Mouse (Mus musculus): Measurements from ENCODE around the gene Dnmt1. TPM values are rescaled to one million over a fixed set of nuclear protein-coding genes. Genes with fewer than 3 reads are reported as not detected.

Gene Dnmt1
- polyA plus RNA-seq, 1 experiment from 2014 or later: 69.6 TPM

DNA sequence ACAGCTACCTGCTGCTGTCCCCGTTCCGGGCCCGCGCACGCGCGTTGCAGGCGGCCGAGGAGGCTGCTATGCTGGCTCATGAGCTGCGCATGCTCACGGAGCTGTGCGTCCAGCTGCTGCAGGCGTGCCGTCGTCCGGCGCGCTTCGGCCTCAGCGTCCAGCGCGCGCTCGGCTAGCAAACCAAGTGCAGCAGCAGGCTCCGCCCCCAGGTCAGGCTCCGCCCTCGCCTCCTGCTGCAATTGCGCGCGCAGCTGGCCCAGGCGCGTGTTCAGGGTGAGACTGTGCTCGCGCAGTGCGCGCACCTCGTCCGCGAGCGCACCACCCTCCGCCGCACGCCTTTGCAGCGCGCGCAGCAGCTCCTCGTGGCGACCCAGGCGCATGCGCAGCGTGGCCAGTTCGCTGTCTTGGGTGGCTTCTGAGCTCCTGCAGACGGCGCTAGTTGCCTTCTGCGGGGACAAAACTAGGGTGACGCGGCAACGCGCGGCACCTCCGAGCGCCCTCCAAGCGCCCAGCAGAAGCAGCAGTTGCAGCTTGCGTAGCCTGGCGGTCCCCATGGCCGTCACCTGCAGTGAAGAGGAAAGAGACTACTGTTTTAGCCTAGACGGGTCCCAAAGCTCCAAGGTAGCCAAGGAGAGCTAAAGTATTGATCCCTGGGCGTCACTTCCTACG, 81.5 kb downstream of the Dnmt1 start:
- H3K9ac ChIP-seq (replicated peaks; ENCODE audit: low read depth, low read length): peak overlapping the region; percentile 42
- H3K4me3 ChIP-seq (ENCODE audit: low read depth, low read length): peak overlapping the region; percentile 35
- peaks cover 10% of the 10 kb centered on the region; the same call in 1 of the 2 replicates for H3K4me1 ChIP-seq (ENCODE audit: control insufficient read depth, insufficient read depth, low read length)
- H3K27ac ChIP-seq (ENCODE audit: low read length): peak overlapping the region; percentile 94
- H3K9me3 ChIP-seq (ENCODE audit: control insufficient read depth, low read depth, low read length): no peaks in the 10 kb centered on the region
- under 1% methylated on average over 69 of the region's 69 CpGs for WGBS
- H3K36me3 ChIP-seq (ENCODE audit: control insufficient read depth, insufficient read depth, low read length): 0 out of 2 replicates have a peak, but pooled peaks cover 3% of the 10 kb centered on the region
- peak; percentile 92 for ATAC-seq (ENCODE audit: insufficient number of reproducible peaks, insufficient read depth, low FRiP score, low read depth)
- peak overlapping the region; percentile 63 for H3K4me2 ChIP-seq (replicated peaks; ENCODE audit: low read depth, low read length)
- no peaks in the 10 kb centered on the region for H3K27me3 ChIP-seq (ENCODE audit: control insufficient read depth, insufficient read depth, low read length)

DNA sequence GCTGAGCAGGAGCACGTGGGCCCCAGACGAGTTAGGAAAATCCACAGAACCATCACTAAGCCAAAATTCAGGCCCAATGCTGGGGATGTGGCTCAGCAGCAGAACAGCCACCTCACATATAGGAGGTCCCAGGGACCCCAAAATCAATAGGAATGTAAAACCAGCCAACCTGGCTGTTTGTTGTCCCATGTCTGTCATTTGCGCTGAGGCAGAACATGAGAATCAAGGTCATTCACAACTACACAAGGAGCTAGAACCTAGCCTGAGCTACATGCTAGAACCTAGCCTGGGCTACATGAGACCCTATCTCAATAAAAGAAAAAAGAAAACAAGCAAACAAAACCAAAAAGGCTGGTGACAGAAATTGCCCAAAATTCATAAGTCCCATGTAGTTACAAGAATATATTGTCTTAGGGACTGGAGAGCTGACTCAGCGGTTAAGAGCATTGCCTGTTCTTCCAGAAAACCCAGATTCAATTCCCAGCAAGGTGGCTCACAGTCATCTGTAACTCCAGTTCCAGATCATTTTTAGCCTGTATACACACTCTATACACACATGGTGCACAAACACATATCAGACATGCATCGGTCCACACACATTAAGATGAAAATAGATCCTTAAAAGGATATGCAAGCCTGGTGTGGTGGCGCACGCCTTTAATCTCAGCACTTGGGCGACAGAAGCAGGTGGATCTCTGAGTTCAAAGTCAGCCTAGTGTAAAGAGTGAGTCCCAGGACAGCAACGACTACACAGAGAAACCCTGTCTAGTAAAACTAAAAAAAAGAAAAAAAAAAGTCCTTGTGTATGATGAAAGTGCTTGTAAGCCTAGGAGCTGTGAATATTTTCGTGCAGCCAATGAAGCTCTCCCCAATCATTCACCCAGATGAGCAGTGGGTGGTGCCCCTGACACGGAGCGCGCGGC, 82.3 kb downstream of the Dnmt1 start:
- WGBS: 37% methylated on average over 14 of the region's 14 CpGs
- 0 out of 2 replicates have a peak, but pooled peaks cover 3% of the 10 kb centered on the region for H3K36me3 ChIP-seq (ENCODE audit: control insufficient read depth, insufficient read depth, low read length)
- H3K9me3 ChIP-seq (ENCODE audit: control insufficient read depth, low read depth, low read length): no peaks in the 10 kb centered on the region
- H3K27me3 ChIP-seq (ENCODE audit: control insufficient read depth, insufficient read depth, low read length): no peaks in the 10 kb centered on the region
- H3K4me3 ChIP-seq (ENCODE audit: low read depth, low read length): peak overlapping the region; percentile 35
- H3K4me2 ChIP-seq (replicated peaks; ENCODE audit: low read depth, low read length): peak overlapping the region; percentile 63
- peaks cover 10% of the 10 kb centered on the region; the same call in 1 of the 2 replicates for H3K4me1 ChIP-seq (ENCODE audit: control insufficient read depth, insufficient read depth, low read length)
- no peak overlapping the region for H3K27ac ChIP-seq (ENCODE audit: low read length)
- 0 out of 2 replicates have a peak overlapping the region, but pooled peaks have one; percentile 7 for H3K9ac ChIP-seq (replicated peaks; ENCODE audit: low read depth, low read length)
- ATAC-seq (ENCODE audit: insufficient number of reproducible peaks, insufficient read depth, low FRiP score, low read depth): no peak

DNA sequence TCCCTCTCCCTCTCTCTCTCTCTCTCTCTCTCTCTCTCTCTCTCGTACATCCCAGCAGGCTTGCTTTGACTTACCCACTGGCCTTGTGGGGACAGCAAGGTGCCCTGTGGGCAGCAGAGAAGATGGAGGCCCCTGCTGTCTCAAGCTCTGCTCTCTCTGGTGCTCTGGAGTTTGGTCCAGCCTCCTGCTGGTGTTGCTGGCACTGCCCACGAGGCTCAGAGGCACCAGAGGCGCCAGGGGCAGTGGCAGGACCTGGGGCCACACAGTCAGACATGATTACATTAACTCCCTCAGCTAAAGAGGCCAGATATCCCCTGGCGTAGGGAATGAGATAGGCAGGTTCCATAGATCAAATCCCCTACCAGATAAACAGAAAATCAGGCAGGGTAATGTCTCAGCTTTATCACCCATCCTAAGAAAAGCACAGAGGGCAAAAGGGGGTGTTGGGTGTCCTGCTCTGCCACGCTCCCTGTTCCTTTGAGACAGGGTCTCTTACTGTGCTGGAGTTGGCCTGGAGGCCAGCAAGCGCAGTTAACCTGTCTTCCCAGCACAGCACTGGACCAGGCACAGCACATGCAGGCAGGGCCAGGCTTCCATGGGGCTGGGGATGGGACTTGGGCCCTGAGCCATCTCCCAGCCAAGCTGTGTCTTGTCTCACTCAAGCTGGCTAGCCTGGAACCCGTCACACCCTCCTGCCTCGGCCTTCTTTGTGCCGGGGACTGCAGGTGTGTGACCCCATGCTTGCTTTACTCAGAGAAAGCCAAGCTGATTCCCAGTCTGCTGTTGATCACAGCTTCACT, 83.2 kb downstream of the Dnmt1 start:
- 64% methylated on average over 8 of the region's 9 CpGs for WGBS
- H3K9ac ChIP-seq (replicated peaks; ENCODE audit: low read depth, low read length): no peak overlapping the region
- no peaks in the 10 kb centered on the region for H3K27me3 ChIP-seq (ENCODE audit: control insufficient read depth, insufficient read depth, low read length)
- H3K27ac ChIP-seq (ENCODE audit: low read length): no peak overlapping the region
- H3K9me3 ChIP-seq (ENCODE audit: control insufficient read depth, low read depth, low read length): no peaks in the 10 kb centered on the region
- 0 out of 2 replicates have a peak, but pooled peaks cover 3% of the 10 kb centered on the region for H3K36me3 ChIP-seq (ENCODE audit: control insufficient read depth, insufficient read depth, low read length)
- ATAC-seq (ENCODE audit: insufficient number of reproducible peaks, insufficient read depth, low FRiP score, low read depth): no peak
- H3K4me3 ChIP-seq (ENCODE audit: low read depth, low read length): no peak overlapping the region
- no peak overlapping the region for H3K4me2 ChIP-seq (replicated peaks; ENCODE audit: low read depth, low read length)
- H3K4me1 ChIP-seq (ENCODE audit: control insufficient read depth, insufficient read depth, low read length): peaks cover 10% of the 10 kb centered on the region; the same call in 1 of the 2 replicates

DNA sequence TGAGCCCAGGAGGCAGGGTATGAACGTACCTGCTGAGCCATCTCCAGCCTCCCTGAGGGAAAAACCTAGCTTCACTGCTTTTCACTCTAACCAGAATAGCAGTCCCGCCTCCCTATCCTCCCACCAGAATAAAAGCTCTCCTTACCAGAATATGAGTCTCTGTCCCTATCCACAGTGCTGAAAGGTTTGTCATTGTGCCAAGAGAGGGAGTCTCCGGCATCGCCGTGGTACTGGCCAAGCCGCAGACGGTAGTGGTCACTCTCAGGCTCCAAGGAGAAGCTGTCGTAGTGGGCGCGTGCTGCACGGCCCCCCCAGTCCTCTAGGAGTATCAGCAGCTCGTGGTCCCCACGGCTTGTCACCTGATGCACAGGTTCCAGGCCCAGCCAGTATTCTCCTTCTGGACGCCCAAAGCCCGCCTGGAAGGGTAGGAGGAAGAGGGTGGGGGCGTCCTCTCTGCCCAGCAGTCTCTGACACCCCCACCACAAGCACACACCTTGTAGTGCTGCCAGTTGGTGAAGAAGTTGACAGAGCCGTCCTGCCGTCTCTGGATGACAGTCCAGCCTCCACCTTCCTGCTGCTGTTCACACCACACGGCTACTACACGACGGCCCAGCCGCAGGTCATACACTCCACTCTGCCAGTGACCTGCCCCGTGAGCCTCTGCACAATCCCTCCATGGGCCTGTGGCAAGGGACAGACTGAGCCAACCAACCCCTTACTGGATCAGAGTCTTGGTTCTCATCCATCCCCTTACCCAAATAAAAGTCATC, 84.5 kb downstream of the Dnmt1 start:
- no peaks in the 10 kb centered on the region for H3K9me3 ChIP-seq (ENCODE audit: control insufficient read depth, low read depth, low read length)
- H3K4me1 ChIP-seq (ENCODE audit: control insufficient read depth, insufficient read depth, low read length): peaks cover 10% of the 10 kb centered on the region; the same call in 1 of the 2 replicates
- H3K4me2 ChIP-seq (replicated peaks; ENCODE audit: low read depth, low read length): no peak overlapping the region
- no peak overlapping the region for H3K27ac ChIP-seq (ENCODE audit: low read length)
- WGBS: 64% methylated on average over 23 of the region's 23 CpGs
- no peak overlapping the region for H3K4me3 ChIP-seq (ENCODE audit: low read depth, low read length)
- 0 out of 2 replicates have a peak, but pooled peaks cover 3% of the 10 kb centered on the region for H3K36me3 ChIP-seq (ENCODE audit: control insufficient read depth, insufficient read depth, low read length)
- no peak overlapping the region for H3K9ac ChIP-seq (replicated peaks; ENCODE audit: low read depth, low read length)
- no peaks in the 10 kb centered on the region for H3K27me3 ChIP-seq (ENCODE audit: control insufficient read depth, insufficient read depth, low read length)
- no peak for ATAC-seq (ENCODE audit: insufficient number of reproducible peaks, insufficient read depth, low FRiP score, low read depth)

DNA sequence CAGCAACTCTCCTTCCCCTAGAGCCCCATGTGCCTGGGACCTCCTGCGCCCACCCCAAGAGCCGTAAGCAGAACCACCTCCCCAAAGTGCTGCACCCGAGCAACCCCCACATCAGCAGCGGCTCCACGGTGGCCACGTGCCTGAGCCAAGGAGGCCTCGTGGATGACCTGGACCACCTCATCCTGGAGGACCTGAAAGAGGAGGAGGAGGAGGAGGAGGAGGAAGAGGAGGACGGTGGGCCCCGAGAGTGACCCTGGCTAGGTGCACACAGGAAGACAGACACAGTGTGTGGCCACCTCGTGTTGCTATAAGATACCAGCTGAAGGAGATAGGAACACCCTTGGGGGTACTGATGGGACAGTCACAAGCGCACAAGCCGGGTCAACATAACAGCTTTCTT, 86.2 kb downstream of the Dnmt1 start:
- H3K4me1 ChIP-seq (ENCODE audit: control insufficient read depth, insufficient read depth, low read length): 0 out of 2 replicates have a peak, but pooled peaks cover 4% of the 10 kb centered on the region
- no peak overlapping the region for H3K9ac ChIP-seq (replicated peaks; ENCODE audit: low read depth, low read length)
- WGBS: 83% methylated on average over 12 of the region's 12 CpGs
- H3K27ac ChIP-seq (ENCODE audit: low read length): no peak overlapping the region
- no peak overlapping the region for H3K4me3 ChIP-seq (ENCODE audit: low read depth, low read length)
- 0 out of 2 replicates have a peak, but pooled peaks cover 3% of the 10 kb centered on the region for H3K36me3 ChIP-seq (ENCODE audit: control insufficient read depth, insufficient read depth, low read length)
- H3K27me3 ChIP-seq (ENCODE audit: control insufficient read depth, insufficient read depth, low read length): peaks cover 8% of the 10 kb centered on the region; the same call in 1 of the 2 replicates
- H3K9me3 ChIP-seq (ENCODE audit: control insufficient read depth, low read depth, low read length): no peaks in the 10 kb centered on the region
- ATAC-seq (ENCODE audit: insufficient number of reproducible peaks, insufficient read depth, low FRiP score, low read depth): no peak
- H3K4me2 ChIP-seq (replicated peaks; ENCODE audit: low read depth, low read length): no peak overlapping the region

DNA sequence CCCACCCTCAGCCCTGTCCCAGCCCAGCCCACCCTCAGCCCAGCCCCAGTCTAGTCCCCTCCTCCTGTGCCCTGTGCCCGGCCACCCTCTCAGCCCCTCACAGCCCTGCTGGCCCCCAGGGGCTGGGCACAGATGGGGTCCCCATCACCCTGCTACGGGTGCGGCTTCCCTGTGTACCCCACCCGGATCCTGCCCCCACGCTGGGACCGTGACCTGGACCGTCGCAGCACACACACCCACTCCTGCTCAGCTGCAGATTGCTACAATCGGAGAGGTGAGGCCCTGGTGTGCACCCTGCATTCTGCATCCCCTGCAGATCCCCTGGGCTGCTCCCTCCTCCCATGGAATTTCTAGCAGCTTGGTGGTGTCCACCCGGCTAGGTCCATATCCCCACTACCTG, 86.7 kb downstream of the Dnmt1 start:
- Histone ChIP-seq H3K36me3 (ENCODE audit: control insufficient read depth, insufficient read depth, low read length) (0 out of 2 replicates have a peak, but pooled peaks cover 3% of the 10 kb centered on the region), H3K27me3 (ENCODE audit: control insufficient read depth, insufficient read depth, low read length) (peaks cover 11% of the 10 kb centered on the region; the same call in 1 of the 2 replicates), H3K9me3 (ENCODE audit: control insufficient read depth, low read depth, low read length) (no peaks in the 10 kb centered on the region), H3K9ac (replicated peaks; ENCODE audit: low read depth, low read length) (no peak overlapping the region), H3K4me2 (replicated peaks; ENCODE audit: low read depth, low read length) (no peak overlapping the region), H3K4me3 (ENCODE audit: low read depth, low read length) (no peak overlapping the region), H3K4me1 (ENCODE audit: control insufficient read depth, insufficient read depth, low read length) (0 out of 2 replicates have a peak, but pooled peaks cover 4% of the 10 kb centered on the region), H3K27ac (ENCODE audit: low read length) (no peak overlapping the region)
- WGBS: 88% methylated on average over 10 of the region's 10 CpGs
- no peak for ATAC-seq (ENCODE audit: insufficient number of reproducible peaks, insufficient read depth, low FRiP score, low read depth)

DNA sequence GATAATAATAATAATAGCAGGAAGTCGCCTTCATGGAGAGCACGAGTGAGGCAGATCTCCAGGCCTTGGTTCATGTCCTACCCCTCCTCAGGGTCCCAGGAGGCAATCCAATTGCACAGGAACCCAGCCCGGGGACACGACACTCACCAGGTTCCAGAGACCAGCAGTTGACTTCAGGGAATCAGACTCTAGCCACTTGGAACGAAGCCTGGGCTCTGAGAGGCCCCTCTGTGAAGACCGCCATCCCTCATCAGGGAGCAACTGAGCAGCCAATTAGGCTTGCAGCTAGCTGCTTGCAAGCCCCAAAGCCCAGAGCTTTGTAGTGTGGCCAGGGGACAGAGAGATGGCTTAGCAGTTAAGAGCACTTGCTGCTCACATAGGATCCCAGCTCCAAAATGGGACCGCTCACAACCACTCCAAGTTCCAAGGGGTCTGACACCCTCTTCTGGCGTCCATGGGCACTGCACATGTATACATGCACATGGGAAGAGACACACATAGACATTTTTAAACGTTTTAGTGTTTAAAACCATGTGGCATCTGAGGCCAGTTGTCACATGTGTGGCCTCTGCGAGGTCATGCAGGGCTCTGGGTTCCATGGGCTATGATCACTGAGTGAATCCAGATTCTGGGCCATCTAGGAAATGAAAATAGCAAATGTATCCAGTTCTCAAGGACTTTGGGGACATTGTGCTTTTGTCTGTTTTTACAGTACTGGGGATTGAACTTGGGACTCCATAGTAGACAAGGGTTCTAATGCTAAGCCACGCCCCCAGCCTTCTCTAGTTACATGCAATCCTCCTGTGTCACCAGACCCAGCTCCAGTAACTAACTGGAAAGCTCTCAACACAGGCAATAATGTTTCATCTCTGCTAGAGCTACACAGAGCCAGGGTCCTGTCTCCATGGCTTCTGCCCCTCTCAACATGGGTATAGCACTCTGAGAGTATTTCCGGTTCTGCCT, 89.2 kb downstream of the Dnmt1 start:
- WGBS: 78% methylated on average over 12 of the region's 12 CpGs
- no peak for ATAC-seq (ENCODE audit: insufficient number of reproducible peaks, insufficient read depth, low FRiP score, low read depth)
- no peak overlapping the region for H3K27ac ChIP-seq (ENCODE audit: low read length)
- H3K9me3 ChIP-seq (ENCODE audit: control insufficient read depth, low read depth, low read length): no peaks in the 10 kb centered on the region
- H3K27me3 ChIP-seq (ENCODE audit: control insufficient read depth, insufficient read depth, low read length): peaks cover 13% of the 10 kb centered on the region; the same call in 1 of the 2 replicates
- no peak overlapping the region for H3K4me3 ChIP-seq (ENCODE audit: low read depth, low read length)
- H3K36me3 ChIP-seq (ENCODE audit: control insufficient read depth, insufficient read depth, low read length): 0 out of 2 replicates have a peak, but pooled peaks cover 3% of the 10 kb centered on the region
- no peak overlapping the region for H3K4me2 ChIP-seq (replicated peaks; ENCODE audit: low read depth, low read length)
- H3K4me1 ChIP-seq (ENCODE audit: control insufficient read depth, insufficient read depth, low read length): no peaks in the 10 kb centered on the region
- no peak overlapping the region for H3K9ac ChIP-seq (replicated peaks; ENCODE audit: low read depth, low read length)
